Mouse (Mus musculus) intestine, postnatal 0 days (tissue): ENCODE measurements at regions not wholly inside any gene's neighbourhood (a gene's known extent, or its start where the extent isn't known, plus 50 kb on each side); places are given as distances from the start of the nearest gene placed in this dataset.

Experiments used
- ATAC-seq: fragments of 200-750 bp; cut with Nextera tagmentation; 2 replicates; pipeline ENCODE4 v1.8.0; 2017; ENCODE audit warnings: mild to moderate bottlenecking, moderate TSS enrichment, moderate library complexity
- H3K27ac ChIP-seq: fragments of 300-500 bp; sonication (generic); 2 replicates; pipeline ENCODE4 v1.5.1; 2014; ENCODE audit warnings: mild to moderate bottlenecking, low read depth, low read length, moderate library complexity
- H3K27me3 ChIP-seq: fragments of 300-500 bp; sonication (generic); replicated peaks from 2 replicates; pipeline ENCODE4 v1.6.1; 2014; ENCODE audit warnings: low read length, mixed read lengths; ENCODE audit not compliant: control insufficient read depth, insufficient read depth
- H3K36me3 ChIP-seq: fragments of 300-500 bp; sonication (generic); 2 replicates; pipeline ENCODE4 v1.6.1; 2014; ENCODE audit warnings: mild to moderate bottlenecking, moderate library complexity; ENCODE audit not compliant: control insufficient read depth, insufficient read depth
- H3K4me1 ChIP-seq: fragments of 300-500 bp; sonication (generic); replicated peaks from 2 replicates; pipeline ENCODE4 v1.6.1; 2014; ENCODE audit warnings: antibody characterized with exemption, low read length, mixed read lengths; ENCODE audit not compliant: control insufficient read depth, insufficient read depth
- H3K4me2 ChIP-seq: fragments of 300-500 bp; sonication (generic); replicated peaks from 2 replicates; pipeline ENCODE4 v1.6.1; 2014; ENCODE audit warnings: low read depth, mild to moderate bottlenecking, moderate library complexity
- H3K4me3 ChIP-seq: fragments of 300-500 bp; sonication (generic); 2 replicates; pipeline ENCODE4 v1.5.1; 2014; ENCODE audit warnings: low read depth, low read length
- H3K9ac ChIP-seq: fragments of 300-500 bp; sonication (generic); 2 replicates; pipeline ENCODE4 v1.6.1; 2014; ENCODE audit warnings: mild to moderate bottlenecking, low read depth, low read length
- H3K9me3 ChIP-seq: fragments of 300-500 bp; sonication (generic); 2 replicates; pipeline ENCODE4 v1.6.1; 2016; ENCODE audit warnings: mixed run types; ENCODE audit not compliant: control insufficient read depth
- CTCF ChIP-seq: sonication (generic); IDR thresholded peaks from 2 replicates; pipeline ENCODE4 v1.5.1; 2016; ENCODE audit warnings: low read depth, mild to moderate bottlenecking, control low read depth, antibody characterized with exemption, moderate library complexity
- WGBS: fragments of 180-500 bp; shearing (Covaris S2); extraction: QIAGEN DNeasy Blood & Tissue Kit; methylation state at CpG from one replicate; pipeline ENCODE4 v1.1.7; 2014; 5-methylcytosine and 5-hydroxymethylcytosine counted together

DNA sequence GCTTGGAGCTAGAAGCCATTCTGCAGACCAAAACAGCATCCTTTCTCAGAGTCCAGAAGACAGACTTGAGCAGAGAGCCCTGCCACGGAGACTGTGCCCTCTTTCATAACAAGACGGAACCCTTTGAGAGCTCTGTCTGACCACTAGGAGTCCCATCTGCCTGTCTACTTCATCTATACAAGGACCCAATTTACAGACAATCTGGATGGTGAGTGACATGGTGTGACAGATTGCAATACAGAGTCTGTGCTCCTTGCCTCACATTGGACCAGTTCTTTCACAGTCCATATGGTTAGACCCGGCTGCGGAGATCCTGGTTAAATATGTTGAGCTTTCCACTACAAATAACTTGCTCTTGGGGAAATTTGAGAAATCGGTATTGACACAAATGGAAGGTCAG lies 410.9 kb downstream of the Gxylt1 start:
- Histone ChIP-seq H3K4me3 (no peak overlapping the region), H3K27me3 (no peaks in the 10 kb centered on the region), H3K9me3 (no peaks in the 10 kb centered on the region), H3K36me3 (no peaks in the 10 kb centered on the region), H3K27ac (no peak overlapping the region), H3K4me1 (no peaks in the 10 kb centered on the region), H3K9ac (no peak overlapping the region), H3K4me2 (no peak overlapping the region)
- TF ChIP-seq CTCF: no peak
- 82% methylated on average over 5 of the region's 5 CpGs for WGBS
- ATAC-seq: no peak

DNA sequence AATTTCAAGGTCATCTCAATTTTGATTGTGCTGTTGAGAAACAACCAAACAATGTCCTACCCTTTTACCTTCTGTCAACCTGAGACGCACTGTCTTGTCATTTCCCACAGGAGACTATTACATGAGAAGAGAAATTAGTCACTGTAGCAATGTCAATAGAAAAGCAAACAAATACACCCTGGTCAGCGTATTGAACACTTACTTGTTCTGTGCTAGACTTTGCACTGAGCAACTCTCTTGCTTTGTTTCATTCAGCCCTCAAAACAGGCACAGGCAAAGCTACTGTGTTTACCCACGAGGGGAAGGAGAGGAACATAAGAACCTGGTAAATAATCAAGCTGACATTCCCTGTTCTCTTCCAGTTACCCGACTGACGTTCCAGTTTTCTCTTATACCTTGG lies 424.1 kb downstream of the Gxylt1 start:
- no peak for ATAC-seq
- Histone ChIP-seq H3K4me2 (no peak overlapping the region), H3K4me3 (no peak overlapping the region), H3K9ac (no peak overlapping the region), H3K36me3 (no peaks in the 10 kb centered on the region), H3K9me3 (no peaks in the 10 kb centered on the region), H3K27ac (no peak overlapping the region), H3K27me3 (no peaks in the 10 kb centered on the region), H3K4me1 (no peaks in the 10 kb centered on the region)
- TF ChIP-seq CTCF: no peak
- WGBS: 23% methylated on average over 5 of the region's 5 CpGs

DNA sequence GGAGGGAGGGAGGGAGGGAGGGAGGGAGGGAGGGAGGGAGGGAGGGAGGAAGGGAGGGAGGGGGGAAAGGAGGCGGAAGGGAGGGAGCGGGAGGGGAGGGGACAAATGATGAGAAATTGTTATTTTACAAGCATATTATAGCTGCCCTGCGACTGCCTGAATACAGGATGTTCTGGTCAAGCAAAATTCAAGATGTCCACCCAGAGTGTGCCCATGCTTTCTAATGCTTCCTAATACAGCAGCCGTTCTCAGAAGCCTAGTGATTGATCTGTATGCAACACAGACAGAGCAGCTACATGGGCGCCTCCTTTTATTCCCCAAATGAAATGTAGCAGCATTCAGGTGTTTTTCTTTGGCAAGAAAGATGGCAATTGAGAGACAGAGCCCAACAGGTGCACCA lies 434.9 kb downstream of the Gxylt1 start:
- Histone ChIP-seq H3K9ac (no peak overlapping the region), H3K27me3 (no peaks in the 10 kb centered on the region), H3K4me2 (no peak overlapping the region), H3K9me3 (no peaks in the 10 kb centered on the region), H3K4me1 (no peaks in the 10 kb centered on the region), H3K27ac (no peak overlapping the region), H3K36me3 (no peaks in the 10 kb centered on the region), H3K4me3 (no peak overlapping the region)
- no peak for ATAC-seq
- WGBS: 78% methylated on average over 5 of the region's 5 CpGs
- TF ChIP-seq CTCF: no peak

DNA sequence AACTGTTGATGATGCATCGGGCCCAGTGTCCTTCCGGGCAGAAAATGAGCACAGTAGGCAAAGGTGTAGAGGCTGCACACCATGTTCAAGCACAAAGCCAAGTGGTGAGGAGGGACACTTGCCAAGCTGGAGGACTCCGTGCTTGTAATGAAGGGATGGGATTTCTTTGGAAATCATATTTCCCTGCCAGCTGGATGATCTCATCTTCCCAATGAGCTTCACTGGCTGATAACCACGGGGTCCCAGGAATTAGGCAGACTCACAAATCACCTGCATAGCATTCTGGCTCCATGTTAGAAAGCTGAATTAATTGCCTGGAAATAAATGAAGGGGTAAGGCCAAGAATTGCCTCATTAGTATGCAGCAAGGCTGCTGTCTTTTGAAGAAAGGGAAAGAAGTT lies 435.4 kb downstream of the Gxylt1 start:
- Histone ChIP-seq H3K27me3 (no peaks in the 10 kb centered on the region), H3K4me2 (no peak overlapping the region), H3K4me1 (no peaks in the 10 kb centered on the region), H3K27ac (no peak overlapping the region), H3K4me3 (no peak overlapping the region), H3K9me3 (no peaks in the 10 kb centered on the region), H3K9ac (no peak overlapping the region), H3K36me3 (no peaks in the 10 kb centered on the region)
- WGBS: 65% methylated on average over 4 of the region's 4 CpGs
- no peak for TF ChIP-seq CTCF
- no peak for ATAC-seq

DNA sequence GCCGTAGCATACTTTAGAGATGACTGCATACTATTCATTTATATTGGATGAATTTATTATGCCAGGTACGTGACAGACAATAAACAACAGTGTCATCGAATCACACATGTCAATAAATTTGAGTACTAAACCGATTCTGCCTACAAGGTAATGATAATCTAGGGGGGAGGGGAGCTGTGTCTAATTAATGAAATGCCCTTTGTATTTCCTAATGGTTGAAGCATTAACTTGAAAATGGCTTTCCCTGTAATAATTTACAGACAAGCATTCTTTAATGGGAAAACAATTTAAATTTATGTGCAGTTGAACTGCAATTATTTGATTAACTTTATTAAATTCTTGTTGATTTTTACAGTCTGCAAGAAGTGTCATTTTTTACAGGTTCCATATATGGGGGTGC lies 429.5 kb downstream of the Pdzrn4 start:
- ATAC-seq: no peak
- no peak overlapping the region for H3K27ac ChIP-seq
- H3K4me1 ChIP-seq: no peaks in the 10 kb centered on the region
- no peaks in the 10 kb centered on the region for H3K36me3 ChIP-seq
- no peak overlapping the region for H3K4me2 ChIP-seq
- H3K9me3 ChIP-seq: no peaks in the 10 kb centered on the region
- no peaks in the 10 kb centered on the region for H3K27me3 ChIP-seq
- WGBS: 71% methylated on average over 4 of the region's 4 CpGs
- H3K9ac ChIP-seq: no peak overlapping the region
- no peak for TF ChIP-seq CTCF
- no peak overlapping the region for H3K4me3 ChIP-seq
